Mouse (Mus musculus): ENCODE measurements around the gene Ift81.

Gene Ift81

DNA sequence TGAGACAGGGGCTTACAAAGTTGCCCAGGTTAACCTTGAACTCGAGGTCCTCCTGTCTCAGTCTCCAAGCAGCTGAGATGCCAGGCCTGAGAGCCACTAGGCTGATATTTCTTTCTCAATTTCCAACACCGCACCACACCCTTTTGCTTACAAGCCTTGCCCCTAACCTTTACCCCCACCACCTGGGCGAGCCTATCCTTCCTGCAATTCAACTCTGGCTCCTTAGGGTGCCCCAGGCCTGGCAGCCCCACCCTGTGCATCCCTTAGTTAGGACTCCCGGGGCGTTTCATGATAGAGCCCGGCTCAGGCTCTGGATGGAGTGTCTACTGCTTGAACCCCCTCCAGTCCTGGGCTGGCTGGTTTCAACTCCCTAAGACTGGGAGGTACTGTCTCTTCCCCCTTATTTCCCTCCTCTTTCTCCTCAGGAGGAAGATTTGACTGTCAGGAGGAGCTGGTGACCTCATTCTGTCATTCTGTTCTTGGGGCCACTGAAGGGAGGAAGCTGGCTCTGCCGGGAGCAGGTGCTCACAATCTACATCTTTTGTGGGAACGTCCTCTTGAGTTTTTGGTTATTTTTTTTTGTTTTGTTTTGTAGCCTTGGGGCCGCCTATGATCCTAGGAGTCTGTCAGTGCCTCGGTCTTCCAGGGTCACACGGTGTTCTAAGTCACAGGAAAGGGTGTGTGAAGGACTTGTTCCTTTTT is 98.1 kb downstream of the Ift81 start:
- no peak for DNase-seq (ENCODE audit: low read depth)

DNA sequence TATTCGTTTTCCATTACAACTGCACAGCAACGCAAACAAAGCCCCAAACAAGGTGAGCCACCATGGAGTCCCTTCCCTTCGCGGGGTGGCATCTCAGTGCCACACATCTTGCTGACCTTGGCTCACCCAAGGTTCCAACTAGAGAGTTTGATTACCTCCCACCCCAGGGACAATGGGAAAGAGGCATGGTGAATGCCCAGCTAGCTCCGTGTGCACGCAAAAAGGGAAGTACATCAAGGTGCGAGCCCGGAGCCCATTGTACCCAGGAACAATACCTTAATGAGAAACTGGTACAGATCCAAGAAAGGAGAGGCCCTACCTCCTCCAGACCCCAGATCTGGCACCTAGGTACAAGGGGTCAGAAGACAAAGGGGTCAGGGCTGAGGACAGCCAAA is 100.2 kb downstream of the Ift81 start:
- no peak for DNase-seq (ENCODE audit: low read depth)

DNA sequence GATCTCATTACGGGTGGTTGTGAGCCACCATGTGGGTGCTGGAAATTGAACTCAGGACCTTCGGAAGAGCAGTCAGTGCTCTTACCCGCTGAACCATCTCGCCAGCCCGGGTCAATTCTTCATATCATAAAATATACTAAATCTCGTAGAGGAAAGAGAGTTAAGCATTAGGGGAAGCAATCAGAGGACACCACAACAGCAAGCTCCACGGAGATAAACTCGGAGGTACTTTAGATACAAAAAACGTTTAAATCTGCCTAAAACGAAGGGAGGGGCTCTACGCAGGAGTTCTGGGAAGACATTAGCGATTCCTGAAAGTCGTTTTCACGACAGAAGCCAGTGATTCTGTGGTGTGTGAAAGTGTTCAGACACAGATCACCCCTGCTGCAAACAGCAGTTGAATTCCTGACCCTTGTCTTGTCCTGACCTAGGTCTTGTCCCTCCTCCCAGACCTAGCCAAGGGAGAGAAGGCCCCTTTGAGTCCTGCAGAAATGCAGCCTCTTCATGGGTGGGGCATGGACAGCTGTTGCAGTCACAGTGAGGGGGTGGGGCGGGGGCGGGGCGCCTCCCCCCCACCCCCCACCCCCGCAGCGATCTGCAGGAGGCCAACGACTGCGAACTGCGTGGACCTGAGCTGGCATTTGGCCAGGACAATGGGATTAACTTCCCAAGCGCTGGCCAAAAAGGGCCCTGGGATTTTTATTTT is 100.7 kb downstream of the Ift81 start:
- no peak for DNase-seq (ENCODE audit: low read depth)

DNA sequence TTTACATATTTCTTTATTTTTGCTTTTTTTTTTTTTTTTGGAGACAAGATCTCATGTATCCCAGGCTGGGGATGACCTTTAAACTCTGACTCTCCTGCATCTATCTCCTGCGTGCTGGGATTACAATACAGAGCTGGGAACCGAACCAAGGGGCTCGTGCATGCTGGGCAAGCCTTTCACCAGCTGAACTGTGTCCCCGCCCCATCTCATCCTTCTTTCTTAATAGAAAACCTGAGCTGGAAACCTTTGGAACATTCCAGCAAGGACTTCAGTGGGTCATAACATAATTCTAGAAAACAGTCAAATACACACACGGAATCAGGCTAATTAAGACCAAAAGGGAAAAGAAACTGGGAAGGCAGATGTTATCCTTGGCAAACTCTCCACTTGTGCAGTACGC is 102.3 kb downstream of the Ift81 start:
- no peak for DNase-seq (ENCODE audit: low read depth)

DNA sequence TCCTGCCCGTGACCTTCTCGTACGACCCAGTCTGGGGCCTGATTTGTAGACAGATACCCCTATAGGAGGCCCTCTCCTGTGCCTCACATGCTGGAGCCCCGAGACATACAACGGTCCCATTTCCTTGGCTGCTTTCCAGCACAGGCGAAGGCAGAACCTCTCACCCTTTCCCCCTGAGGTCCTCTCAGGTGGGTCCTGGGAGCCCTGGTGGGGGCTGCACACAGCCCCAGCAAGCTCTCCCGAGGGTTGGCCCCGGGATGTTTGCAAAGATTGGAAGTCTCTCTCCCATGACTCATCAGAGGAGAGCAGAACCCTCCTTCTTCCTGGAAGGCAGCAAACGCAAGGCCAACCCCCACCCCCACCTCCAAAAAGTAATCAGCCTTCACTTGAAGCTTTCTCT is 102.9 kb downstream of the Ift81 start:
- no peak for DNase-seq (ENCODE audit: low read depth)

DNA sequence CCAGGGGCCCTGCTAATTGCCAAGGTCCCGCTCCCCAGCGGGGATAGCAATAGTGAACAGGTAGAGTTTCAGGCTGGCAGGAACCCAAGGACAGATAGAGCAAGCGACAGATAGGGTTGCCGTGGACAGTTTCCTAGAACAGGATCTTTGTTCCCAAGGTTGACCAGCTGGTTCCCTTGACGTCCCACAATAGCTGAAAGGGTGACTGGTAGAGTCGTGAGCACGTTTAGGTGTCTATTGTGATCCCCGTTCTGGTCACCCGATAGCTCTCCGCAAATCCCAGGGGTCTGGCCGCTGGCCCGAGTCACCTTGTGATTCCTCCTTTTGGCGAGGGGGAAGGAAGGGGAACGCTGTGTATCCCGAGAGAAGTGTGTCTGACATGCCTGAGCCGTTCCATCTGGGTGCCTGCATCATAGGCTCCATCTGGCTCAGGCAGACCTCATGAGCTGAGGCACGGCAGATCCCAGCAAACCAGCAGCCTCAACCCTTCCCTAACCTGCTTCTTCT is 103.6 kb downstream of the Ift81 start:
- DNase-seq (ENCODE audit: low read depth), result no peak

DNA sequence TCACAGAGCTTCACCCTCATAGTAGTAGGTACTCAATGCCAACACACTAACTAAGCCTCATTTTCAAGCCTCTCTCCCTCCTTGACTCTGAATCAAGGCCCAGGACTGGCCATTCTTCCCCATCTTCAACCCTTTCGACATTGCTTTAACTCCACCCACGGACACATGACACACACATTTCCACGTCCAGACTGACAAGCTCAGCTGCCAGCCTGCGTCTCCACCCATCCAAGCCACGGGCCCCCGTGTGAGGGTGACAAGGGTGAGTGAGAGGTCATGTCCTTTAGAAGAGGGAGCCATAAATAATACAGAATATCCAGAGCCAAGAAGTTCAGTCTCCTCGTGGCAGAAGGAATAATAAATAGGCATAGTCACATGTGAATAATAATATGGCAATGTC is 104.7 kb downstream of the Ift81 start:
- no peak for DNase-seq (ENCODE audit: low read depth)

DNA sequence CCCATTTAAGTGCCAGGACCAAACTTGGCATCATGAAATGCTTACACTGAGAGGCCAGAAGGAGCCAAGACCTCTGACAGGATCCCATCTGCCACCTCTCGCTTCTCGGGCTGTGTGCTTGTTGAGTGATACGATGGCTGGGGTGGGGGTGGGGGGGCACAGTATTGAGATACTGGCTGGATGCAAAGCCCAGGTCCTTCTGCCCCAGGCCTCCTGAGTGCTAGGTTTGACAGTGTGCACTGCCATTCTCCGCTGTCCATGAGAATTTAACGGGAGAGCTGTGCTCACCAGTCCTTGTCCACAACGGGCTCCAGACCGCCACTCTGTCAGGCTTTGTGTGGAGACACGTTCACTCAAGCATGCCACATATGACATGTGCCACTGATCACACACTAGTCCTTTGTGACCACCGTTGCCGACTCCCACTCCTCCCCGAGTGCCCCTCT is 105.4 kb downstream of the Ift81 start:
- no peak for DNase-seq (ENCODE audit: low read depth)

DNA sequence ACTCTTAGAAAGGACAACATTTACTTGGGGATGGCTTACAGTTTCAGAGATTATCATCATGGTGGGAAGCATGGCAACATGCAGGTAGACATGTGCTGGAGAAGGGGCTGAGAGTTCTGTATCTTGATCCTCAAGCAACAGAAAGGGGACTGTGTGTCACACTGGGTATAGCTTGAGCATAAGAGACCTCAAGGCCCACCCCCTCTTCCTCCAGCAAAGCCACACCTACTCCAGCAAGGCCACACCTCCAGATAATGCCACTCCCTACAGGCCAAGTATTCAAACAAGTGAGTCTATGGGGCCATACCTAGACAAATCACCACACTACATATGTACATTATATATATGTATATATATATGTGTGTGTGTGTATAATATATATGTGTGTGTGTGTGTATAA is 106.9 kb downstream of the Ift81 start:
- no peak for DNase-seq (ENCODE audit: low read depth)

DNA sequence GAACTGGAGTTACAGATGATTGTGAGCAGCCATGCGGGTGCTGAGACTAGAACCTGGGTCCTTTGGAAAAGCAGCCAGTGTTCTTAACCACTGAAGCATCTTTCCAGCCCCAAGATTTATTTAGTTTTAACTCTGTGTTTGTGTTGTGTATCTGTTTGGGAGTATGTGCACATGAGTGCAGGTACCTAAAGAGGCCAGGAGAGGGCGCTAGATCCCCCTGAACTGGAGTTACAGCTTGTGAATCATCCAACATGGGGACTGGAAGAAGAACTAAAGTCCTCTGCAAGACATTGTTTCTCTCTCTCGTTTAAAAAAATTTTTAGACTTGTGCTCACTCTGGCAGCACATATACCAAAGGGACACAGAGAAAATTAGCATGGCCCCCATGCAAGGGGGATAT is 107.9 kb downstream of the Ift81 start:
- DNase-seq (ENCODE audit: low read depth), result no peak

DNA sequence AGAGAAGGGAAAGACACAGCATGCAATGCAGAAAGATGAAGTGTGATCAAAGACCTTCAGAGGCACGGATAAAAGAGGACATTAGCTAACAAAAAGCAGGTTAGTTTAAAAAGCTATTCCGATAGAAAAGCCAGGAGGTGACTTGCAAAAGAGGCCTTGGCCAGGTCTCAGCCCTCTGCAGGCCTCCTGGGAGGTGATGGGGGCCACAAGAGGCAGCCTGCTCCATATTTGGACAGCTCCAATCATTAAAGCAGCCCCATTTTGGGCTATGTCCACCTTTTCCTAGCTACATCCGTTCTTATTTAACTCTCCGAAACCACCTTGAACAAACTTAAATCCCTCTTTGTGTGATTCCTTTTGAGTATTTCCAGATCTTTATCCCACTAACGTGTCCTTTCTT is 108.8 kb downstream of the Ift81 start:
- no peak for DNase-seq (ENCODE audit: low read depth)

DNA sequence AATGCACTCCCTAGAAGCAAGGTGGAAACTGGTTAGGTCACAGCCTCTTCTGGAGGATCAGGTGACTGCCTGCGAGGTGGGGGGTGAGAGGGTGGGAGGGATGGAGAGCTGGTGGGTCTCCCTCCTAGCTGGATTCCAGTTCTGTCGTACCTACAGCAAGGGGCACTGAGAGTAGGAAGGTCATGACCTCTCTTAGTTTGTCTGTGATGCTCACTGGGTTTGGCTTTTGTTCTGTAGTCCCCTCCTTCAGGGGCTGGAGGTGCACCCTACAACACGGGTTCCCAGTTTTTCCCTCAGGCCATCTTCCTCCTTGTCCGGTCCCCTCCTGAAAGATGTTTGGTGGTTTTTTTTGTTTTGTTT is 110.6 kb downstream of the Ift81 start:
- DNase-seq (ENCODE audit: low read depth), result no peak

DNA sequence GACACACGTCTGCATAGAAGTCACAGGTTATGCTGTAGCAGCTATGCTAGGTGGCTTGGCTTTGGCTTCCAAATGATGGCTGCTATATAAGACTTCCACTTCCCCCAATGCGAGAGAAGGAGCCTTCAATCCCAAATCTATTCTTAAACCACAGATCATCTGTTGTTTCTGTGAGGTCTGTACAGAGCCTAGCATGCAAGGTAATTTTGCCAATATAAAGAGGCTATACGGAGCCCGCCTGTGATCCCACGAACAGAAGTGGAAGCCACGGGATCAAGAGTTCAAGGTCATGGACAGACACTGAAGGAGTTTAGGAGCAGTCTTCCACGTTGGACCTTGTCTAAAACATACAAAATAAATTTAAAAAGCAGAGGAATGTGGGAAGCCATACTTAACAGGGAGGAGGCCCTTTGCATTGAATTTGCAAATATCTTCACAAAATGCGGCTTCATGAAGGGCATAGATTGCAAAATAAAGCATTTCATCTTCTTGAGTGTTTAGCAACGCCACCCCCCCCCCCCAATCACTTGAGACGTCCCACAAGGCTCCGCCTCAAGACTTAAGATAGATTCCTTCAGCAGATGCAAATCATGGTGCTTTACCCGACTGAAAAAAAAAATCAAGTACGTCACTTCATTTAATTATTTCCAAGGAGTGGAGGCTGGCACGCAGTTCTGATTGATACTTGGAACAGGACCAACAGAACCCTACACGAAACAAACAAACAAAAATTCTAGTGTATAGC is 111.1 kb downstream of the Ift81 start:
- no peak for DNase-seq (ENCODE audit: low read depth)

DNA sequence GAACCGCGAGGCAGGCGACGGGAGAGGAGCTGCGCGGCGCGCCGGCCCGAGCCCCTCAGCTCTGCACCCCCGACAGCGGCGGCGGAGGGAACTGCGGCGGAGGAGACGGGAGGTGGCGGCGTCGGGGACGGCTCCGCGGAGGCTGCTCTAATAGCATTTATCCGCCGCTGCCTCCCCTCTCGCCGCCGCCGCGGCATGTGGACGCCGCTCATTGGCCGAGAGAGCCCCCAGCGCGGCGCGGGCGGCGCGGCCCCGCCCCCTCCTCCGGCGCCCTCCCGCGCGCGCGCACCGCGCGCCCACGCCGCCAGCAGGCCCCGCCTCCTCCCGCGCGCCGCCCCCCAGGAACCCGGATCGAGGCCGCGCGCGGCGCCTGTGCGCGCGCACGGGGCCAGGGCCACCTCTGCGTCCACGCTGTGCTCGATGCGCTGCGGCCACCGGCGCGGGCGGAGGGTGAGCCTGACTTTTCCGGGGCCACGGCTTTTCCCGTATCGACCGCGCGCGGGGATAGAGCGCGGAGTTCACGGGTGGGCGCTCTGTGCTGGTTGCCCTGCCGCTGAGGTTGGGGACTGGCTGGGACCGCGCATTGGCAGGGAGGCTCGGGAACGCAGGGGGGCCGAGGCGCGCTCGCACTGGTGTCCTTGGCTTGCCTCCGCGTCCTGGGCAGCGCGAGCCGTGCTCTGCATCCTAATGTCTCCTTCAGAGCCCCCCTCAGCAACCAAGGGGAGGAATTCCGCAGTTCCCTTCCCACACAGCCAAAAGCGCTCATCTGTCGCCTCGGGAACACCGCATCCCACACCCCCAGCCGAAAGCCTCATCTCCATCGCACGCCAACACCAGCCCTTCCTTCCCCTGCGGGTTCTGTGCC is 112.0 kb downstream of the Ift81 start, which contains the start of gene Atp2a2:
Gene Atp2a2 (minus strand): TSS at position 149 of the 865 bp plus-strand sequence.
- no peak for DNase-seq (ENCODE audit: low read depth)

DNA sequence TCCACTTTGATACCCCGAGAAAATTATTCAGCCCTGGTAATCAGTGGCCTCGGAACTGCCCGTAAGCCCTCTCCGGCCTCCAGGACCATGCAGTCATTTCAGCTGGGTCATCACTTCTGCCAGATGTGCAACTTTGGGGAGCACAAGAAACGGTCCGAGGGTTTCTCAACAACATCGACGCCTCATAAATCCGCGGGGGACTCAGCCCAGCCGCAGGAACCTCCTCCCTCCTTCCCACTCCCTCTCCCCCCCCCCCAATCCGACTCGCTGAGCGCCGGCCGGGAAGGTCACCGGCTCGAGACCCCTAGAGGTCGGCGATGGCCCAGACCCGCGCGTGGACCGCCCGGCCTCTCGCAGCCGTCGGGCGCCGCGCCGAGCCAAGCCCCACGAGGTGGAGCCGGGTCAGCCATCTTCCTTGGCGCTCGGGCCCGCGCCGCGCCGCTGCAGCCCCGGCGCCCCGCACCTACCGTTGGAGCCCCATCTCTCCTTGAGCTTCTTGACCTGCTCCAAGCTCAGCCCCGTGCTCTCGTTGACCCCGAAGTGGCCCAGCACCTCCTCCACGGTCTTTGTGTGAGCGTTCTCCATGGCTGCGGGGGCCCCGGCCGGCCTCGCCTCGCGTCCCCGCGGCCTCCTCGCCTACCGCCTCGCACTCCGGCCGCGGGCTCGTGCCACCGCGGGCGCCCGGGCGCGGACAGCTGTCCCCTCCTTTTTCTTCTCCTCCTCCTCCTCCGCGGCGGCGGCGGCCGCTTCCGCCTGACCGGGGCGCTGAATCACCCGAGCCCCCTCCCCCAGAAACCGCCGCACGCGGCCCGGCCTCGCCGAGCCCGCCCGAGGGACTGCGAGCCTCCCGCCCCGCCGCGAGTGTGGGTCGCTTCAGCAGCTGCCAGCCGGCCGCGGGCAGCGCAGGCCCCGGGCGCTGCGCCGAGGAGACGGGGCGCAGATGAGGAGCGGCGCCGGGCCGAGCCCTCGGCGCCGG is 112.9 kb downstream of the Ift81 start:
- DNase-seq (ENCODE audit: low read depth), result no peak

DNA sequence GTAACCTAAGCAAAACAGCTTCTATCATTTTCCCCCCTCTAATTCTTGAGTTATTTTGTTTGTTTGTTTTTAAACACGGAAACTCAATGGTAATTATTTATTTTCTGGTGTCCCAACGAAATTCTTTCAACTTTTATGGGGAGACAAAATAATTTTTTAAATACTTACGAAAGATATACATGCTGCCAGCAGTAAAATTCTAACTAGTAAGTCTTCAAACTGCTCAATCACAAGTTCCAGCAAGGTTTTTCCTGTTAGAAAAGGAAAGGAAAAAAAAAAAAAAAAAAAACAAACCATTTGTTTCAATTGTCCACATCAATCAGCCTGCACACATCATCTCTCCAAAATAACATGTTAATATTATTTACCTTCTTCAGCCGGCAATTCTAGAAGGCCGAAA is 113.8 kb downstream of the Ift81 start:
- DNase-seq (ENCODE audit: low read depth), result no peak
